Mouse (Mus musculus) embryonic facial prominence, embryonic 10.5 days (tissue): Measurements from ENCODE around the gene Tbc1d24. TPM values are rescaled to one million over a fixed set of nuclear protein-coding genes. Genes with fewer than 3 reads are reported as not detected.

Experiments used
- DNase-seq: peaks from one replicate; pipeline ENCODE4 v3.0.0-alpha.2; 2017; ENCODE audit warnings: low spot score
- H3K27ac ChIP-seq: fragments of 300-500 bp; sonication (generic); replicated peaks from 2 replicates; pipeline ENCODE4 v1.5.1; 2016; ENCODE audit warnings: mild to moderate bottlenecking
- H3K27me3 ChIP-seq: fragments of 300-500 bp; sonication (generic); replicated peaks from 2 replicates; pipeline ENCODE4 v1.6.1; 2016; ENCODE audit warnings: low read depth, mild to moderate bottlenecking; ENCODE audit not compliant: poor library complexity, severe bottlenecking
- H3K36me3 ChIP-seq: fragments of 300-500 bp; sonication (generic); replicated peaks from 2 replicates; pipeline ENCODE4 v1.6.1; 2016; ENCODE audit warnings: mild to moderate bottlenecking, moderate library complexity
- H3K4me1 ChIP-seq: fragments of 300-500 bp; sonication (generic); 2 replicates; pipeline ENCODE4 v1.6.1; 2016
- H3K4me3 ChIP-seq: fragments of 300-500 bp; sonication (generic); 2 replicates; pipeline ENCODE4 v1.5.1; 2016; ENCODE audit warnings: mild to moderate bottlenecking, moderate library complexity
- H3K9me3 ChIP-seq: fragments of 300-500 bp; sonication (generic); 2 replicates; pipeline ENCODE4 v1.6.1; 2016; ENCODE audit warnings: mild to moderate bottlenecking
- WGBS: fragments of 180-500 bp; shearing (Covaris S2); methylation state at CpG from one replicate; pipeline ENCODE4 v1.1.7; 2016; 5-methylcytosine and 5-hydroxymethylcytosine counted together
- polyA plus RNA-seq: library from polyadenylated mRNA; unstranded; fragments of >200 nt; fragmentation: Nextera tagmentation; extraction: Ambion mirVana; gene quantifications from 2 replicates; pipeline ENCODE4 v1.2.1, GENCODE M21; 2016

Gene Tbc1d24
- polyA plus RNA-seq, 1 experiment from 2014 or later = 6.1 TPM

DNA sequence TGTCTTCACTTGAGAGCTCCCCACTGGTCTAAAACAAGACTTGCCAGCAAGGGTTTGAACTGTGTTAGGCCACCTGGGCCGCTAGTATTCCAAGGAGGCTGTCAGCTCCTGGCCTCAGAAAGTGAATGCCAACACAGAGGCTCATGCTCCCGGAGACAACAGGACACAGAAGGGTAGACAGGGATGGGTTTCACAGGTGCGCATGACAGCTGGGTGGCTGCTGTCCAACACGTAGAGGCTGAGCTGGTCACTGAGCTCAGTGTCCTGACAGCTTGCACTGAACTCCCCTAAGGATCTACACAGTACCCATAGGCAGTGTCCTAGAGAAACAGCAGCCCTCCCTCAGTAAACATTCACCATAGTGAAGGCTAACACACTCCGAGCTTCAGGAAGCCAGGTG lies 18.2 kb upstream of the Tbc1d24 start:
- Histone ChIP-seq H3K4me3 (no peak overlapping the region), H3K9me3 (no peaks in the 10 kb centered on the region), H3K36me3 (peaks cover 77% of the 10 kb centered on the region), H3K4me1 (peaks cover 19% of the 10 kb centered on the region), H3K27me3 (no peaks in the 10 kb centered on the region), H3K27ac (no peak overlapping the region)
- 89% methylated on average over 5 of the region's 5 CpGs for WGBS
- DNase-seq = no peak

- H3K4me1 ChIP-seq = peaks cover 19% of the 10 kb centered on the region
- no peak for DNase-seq
- H3K4me3 ChIP-seq = no peak overlapping the region
- peaks cover 77% of the 10 kb centered on the region for H3K36me3 ChIP-seq
- no peak overlapping the region for H3K27ac ChIP-seq
- WGBS = 85% methylated on average over 6 of the region's 6 CpGs
- no peaks in the 10 kb centered on the region for H3K9me3 ChIP-seq
- no peaks in the 10 kb centered on the region for H3K27me3 ChIP-seq
Observed at GRCm38 (mm10) chr17:24222653-24223052, 17.3 kb upstream of the Tbc1d24 start.

DNA sequence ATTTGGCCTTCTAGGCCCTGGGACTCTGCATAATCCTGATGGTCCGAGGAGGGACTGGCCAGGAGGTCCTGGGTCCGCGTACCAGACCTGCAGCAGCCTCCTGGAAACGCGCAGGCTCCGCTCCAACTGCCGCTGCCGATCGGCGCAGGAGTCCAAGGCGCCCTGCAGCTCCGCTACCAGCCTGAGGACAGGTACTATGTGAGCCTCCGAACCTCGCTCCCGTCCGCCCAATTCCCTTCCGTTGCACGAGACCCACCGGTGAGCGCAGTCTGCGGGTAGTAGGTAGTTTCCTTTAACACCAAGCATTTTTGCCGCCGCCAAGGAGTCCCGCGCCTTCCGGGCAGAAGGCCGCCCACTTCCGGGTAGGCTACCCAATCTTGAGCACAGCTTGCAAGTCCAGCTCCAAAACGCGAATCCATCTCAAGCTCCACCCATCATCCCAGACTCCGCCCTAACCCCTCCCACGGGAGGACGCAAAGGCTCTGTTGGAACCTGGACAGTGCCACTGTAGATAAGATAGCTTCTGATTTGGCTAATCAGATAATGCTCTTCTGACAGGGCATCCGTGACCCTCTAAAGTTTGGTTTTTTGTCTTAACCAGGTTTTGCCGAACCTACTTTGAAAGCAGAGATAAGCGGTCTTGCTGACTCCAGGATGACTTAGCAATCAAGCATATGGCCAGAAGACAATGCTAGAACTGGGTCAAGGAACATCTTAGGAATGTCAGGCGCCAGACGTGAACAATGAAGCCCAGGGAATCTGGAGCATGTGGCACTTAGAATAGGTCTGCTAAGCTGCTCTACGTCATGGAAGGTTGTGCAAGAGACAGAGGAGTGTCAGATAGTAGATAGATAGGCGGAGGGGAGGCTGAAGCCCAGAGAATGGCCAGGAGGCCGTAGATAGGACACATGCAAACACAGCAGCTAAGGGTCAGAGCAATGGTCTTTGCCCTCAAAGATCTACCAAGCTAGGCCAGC lies 15.4 kb upstream of the Tbc1d24 start, which contains the start of gene Tedc2:
Gene Tedc2, minus strand, starts transcription at position 417 of the 977 bp plus-strand sequence.
- H3K36me3 ChIP-seq = peaks cover 77% of the 10 kb centered on the region
- H3K27me3 ChIP-seq = no peaks in the 10 kb centered on the region
- peaks cover 23% of the 10 kb centered on the region for H3K4me1 ChIP-seq
- peak; percentile 93 for DNase-seq
- no peaks in the 10 kb centered on the region for H3K9me3 ChIP-seq
- WGBS = 6% methylated on average over 41 of the region's 41 CpGs
- H3K4me3 ChIP-seq = peak within 1 kb of the TSS; percentile 82
- peak within 1 kb of the TSS; percentile 88 for H3K27ac ChIP-seq

GRCm38 (mm10) chr17:24216836-24217235 lies 11.5 kb upstream of the Tbc1d24 start:
- peak; percentile 45 for DNase-seq
- Histone ChIP-seq H3K27ac (no peak overlapping the region), H3K36me3 (peaks cover 53% of the 10 kb centered on the region), H3K4me1 (peaks cover 31% of the 10 kb centered on the region), H3K9me3 (no peaks in the 10 kb centered on the region), H3K4me3 (no peak overlapping the region), H3K27me3 (no peaks in the 10 kb centered on the region)
- WGBS = 63% methylated on average over 4 of the region's 4 CpGs

DNA sequence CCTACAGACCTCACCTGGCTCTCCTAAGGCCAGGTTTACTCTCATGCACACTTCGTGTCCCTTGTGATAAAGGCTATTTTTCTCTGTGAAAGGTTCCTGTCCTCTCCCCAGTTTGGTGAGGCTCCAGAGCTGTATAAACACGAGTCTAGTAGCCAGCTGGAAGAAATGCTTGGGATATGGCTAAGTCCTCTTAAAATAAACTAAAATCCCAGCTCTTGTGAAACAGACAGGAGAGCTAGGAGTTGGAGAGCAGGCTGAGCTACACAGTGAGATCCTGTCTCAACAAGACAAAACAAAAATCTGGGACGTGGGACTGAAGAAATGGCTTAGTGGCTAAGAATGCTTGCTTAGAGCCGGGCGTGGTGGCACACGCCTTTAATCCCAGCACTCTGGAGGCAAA lies 7.8 kb upstream of the Tbc1d24 start:
- H3K27ac ChIP-seq = no peak overlapping the region
- 75% methylated on average over 6 of the region's 6 CpGs for WGBS
- H3K36me3 ChIP-seq = peaks cover 39% of the 10 kb centered on the region
- H3K4me1 ChIP-seq = peaks cover 48% of the 10 kb centered on the region
- no peak for DNase-seq
- H3K27me3 ChIP-seq = peaks cover 22% of the 10 kb centered on the region
- no peaks in the 10 kb centered on the region for H3K9me3 ChIP-seq
- no peak overlapping the region for H3K4me3 ChIP-seq

DNA sequence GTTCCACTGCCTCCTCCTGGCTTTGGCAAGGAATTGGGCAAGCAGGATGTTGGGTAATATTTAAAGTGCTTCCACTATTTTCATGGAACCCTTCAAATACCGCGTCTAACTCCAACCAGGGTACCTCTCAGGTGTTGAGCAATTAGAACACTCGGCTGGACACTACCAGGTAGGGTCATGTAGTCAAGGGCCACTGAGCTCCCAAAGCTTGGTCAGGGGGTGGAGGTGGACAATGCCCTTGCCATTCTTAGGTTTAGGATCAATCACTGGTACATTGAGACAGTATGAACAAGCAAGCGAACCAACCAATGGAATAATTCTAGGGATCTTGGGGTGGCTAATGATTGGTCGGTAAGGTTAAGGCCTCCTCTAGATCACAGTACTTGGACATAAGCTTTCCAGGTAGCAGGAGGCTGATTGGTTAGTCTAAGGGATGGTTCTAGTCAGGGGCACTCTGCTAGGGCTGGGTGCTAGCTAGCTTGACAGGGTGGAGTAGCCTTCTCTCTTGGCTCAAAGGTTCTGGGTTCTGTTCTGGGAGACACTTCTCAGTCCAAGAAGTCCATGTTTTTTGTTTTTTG lies 7.2 kb upstream of the Tbc1d24 start:
- Histone ChIP-seq H3K36me3 (peaks cover 32% of the 10 kb centered on the region), H3K27ac (peak overlapping the region; percentile 92; the same call in 1 of the 2 replicates), H3K4me1 (peaks cover 55% of the 10 kb centered on the region), H3K9me3 (no peaks in the 10 kb centered on the region), H3K4me3 (peak overlapping the region; percentile 65), H3K27me3 (peaks cover 29% of the 10 kb centered on the region)
- DNase-seq = no peak
- 26% methylated on average over 5 of the region's 5 CpGs for WGBS

GRCm38 (mm10) chr17:24211631-24212440 lies 6.5 kb upstream of the Tbc1d24 start:
- DNase-seq = peak; percentile 82
- Histone ChIP-seq H3K36me3 (peaks cover 25% of the 10 kb centered on the region), H3K27me3 (peaks cover 36% of the 10 kb centered on the region), H3K4me3 (peak overlapping the region; percentile 65), H3K9me3 (no peaks in the 10 kb centered on the region), H3K4me1 (peaks cover 60% of the 10 kb centered on the region), H3K27ac (peak overlapping the region; percentile 92)
- WGBS = 1% methylated on average over 37 of the region's 37 CpGs

DNA sequence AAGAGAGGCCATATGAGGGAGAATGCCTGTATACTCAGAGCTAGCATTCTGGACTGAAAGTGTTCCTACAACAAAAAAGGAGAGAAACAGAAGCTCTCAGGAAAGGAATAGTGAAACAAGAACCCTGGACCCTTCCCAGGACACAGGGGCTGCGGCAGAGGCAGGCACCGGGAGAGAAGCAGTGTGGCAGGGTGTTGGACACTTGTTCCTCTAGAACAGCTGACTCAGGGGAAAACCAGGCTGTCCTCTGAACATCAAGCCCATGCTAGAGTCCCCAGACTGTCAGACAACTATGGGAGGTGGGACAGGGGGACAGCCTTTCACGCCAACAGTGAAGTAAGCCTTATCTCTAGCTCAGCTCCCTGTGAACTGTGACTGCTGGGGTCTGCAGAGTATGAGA lies 5.2 kb upstream of the Tbc1d24 start:
- Histone ChIP-seq H3K4me3 (peak overlapping the region; percentile 78), H3K9me3 (no peaks in the 10 kb centered on the region), H3K4me1 (peaks cover 70% of the 10 kb centered on the region), H3K36me3 (peaks cover 13% of the 10 kb centered on the region), H3K27me3 (peaks cover 45% of the 10 kb centered on the region), H3K27ac (peak overlapping the region; percentile 92)
- no peak for DNase-seq
- WGBS = 84% methylated on average over 3 of the region's 3 CpGs

GRCm38 (mm10) chr17:24209916-24210240 lies 4.5 kb upstream of the Tbc1d24 start:
- Histone ChIP-seq H3K36me3 (peaks cover 6% of the 10 kb centered on the region), H3K4me3 (peak overlapping the region; percentile 78), H3K27me3 (peaks cover 45% of the 10 kb centered on the region), H3K9me3 (no peaks in the 10 kb centered on the region), H3K27ac (peak overlapping the region; percentile 92), H3K4me1 (peaks cover 78% of the 10 kb centered on the region)
- 70% methylated on average over 3 of the region's 3 CpGs for WGBS
- DNase-seq = no peak

- Histone ChIP-seq H3K9me3 (no peaks in the 10 kb centered on the region), H3K4me3 (peak within 1 kb of the TSS; percentile 78), H3K36me3 (no peaks in the 10 kb centered on the region; the same call in none of the 2 replicates), H3K4me1 (peaks cover 84% of the 10 kb centered on the region), H3K27me3 (peaks cover 45% of the 10 kb centered on the region), H3K27ac (peak within 1 kb of the TSS; percentile 92)
- WGBS = 1% methylated on average over 43 of the region's 43 CpGs
- DNase-seq = peak; percentile 95
Observed at GRCm38 (mm10) chr17:24209043-24209915, 3.9 kb upstream of the Tbc1d24 start, which contains the start of gene Ntn3. Gene Ntn3 (minus strand): TSS chr17:24209531.

DNA sequence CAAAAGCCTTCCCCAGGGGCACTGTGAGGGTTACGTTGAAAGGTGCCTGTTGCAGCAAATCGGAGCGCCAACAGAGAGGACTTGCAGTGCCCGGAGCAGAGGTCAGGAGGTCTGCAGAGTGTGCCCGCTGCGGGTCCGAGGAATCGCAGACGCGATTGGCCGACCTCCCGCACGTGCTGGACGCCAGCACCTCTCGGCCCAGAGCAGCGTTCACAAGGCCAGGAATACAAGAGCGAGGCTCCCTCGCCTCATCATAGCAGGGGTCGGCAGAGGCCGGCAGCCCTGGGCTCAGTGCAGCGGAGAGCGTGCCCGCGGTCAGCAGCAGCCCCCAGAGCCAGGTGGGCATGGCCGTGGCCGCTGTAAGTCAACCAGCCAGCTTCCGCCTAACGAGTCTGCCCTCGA lies 3.3 kb upstream of the Tbc1d24 start:
- Histone ChIP-seq H3K27ac (peak overlapping the region; percentile 92), H3K9me3 (no peaks in the 10 kb centered on the region), H3K4me1 (peaks cover 89% of the 10 kb centered on the region), H3K4me3 (peak overlapping the region; percentile 78), H3K27me3 (peaks cover 45% of the 10 kb centered on the region), H3K36me3 (no peaks in the 10 kb centered on the region; the same call in 1 of the 2 replicates)
- peak; percentile 66 for DNase-seq
- 1% methylated on average over 29 of the region's 29 CpGs for WGBS
